Mouse (Mus musculus): ENCODE data around the gene Upk3b. TPM values are rescaled to one million over a fixed set of nuclear protein-coding genes. Genes with fewer than 3 reads are reported as not detected.
"Not testable (repeated sequence)": the region's sequence is repeated elsewhere in the genome, so short reads cannot be mapped to it uniquely, and the experiment has no call there.

The Upk3b gene
- total and polyA plus RNA-seq, 2 experiments from 2014 or later, result not detected

GRCm38 (mm10) chr5:136040210-136040609, 1.9 kb downstream of the Upk3b start:
- Histone ChIP-seq H3K4me3 (ENCODE audit: low read depth, low read length) (no peak overlapping the region), H3K9ac (replicated peaks; ENCODE audit: low read length, poor library complexity, severe bottlenecking) (no peak overlapping the region), H3K27ac (ENCODE audit: low read depth, low read length) (no peak overlapping the region), H3K4me1 (ENCODE audit: insufficient read depth, low read length) (no peaks in the 10 kb centered on the region), H3K4me2 (ENCODE audit: low read depth, low read length, poor library complexity, severe bottlenecking) (no peak overlapping the region), H3K27me3 (ENCODE audit: insufficient read depth, low read length) (no peaks in the 10 kb centered on the region), H3K9me3 (ENCODE audit: low read length) (no peaks in the 10 kb centered on the region), H3K36me3 (ENCODE audit: insufficient read depth, low read length) (no peaks in the 10 kb centered on the region)
- no peak for TF ChIP-seq CTCF (IDR thresholded peaks at IDR 0.05)
- peak; percentile 13 for DNase-seq (ENCODE audit: low spot score)
- 36% methylated on average over 5 of the region's 5 CpGs for WGBS
- no peak for ATAC-seq (ENCODE audit: low FRiP score)

GRCm38 (mm10) chr5:136041260-136041659, 3.0 kb downstream of the Upk3b start:
- H3K4me2 ChIP-seq (ENCODE audit: low read depth, low read length, poor library complexity, severe bottlenecking), result no peak overlapping the region
- 26% methylated on average over 2 of the region's 2 CpGs for WGBS
- TF ChIP-seq CTCF (IDR thresholded peaks at IDR 0.05), result no peak
- H3K9ac ChIP-seq (replicated peaks; ENCODE audit: low read length, poor library complexity, severe bottlenecking), result no peak overlapping the region
- H3K27me3 ChIP-seq (ENCODE audit: insufficient read depth, low read length), result no peaks in the 10 kb centered on the region
- no peak for DNase-seq (ENCODE audit: low spot score)
- no peak overlapping the region for H3K4me3 ChIP-seq (ENCODE audit: low read depth, low read length)
- ATAC-seq (ENCODE audit: low FRiP score), result no peak
- H3K36me3 ChIP-seq (ENCODE audit: insufficient read depth, low read length), result no peaks in the 10 kb centered on the region
- no peaks in the 10 kb centered on the region for H3K4me1 ChIP-seq (ENCODE audit: insufficient read depth, low read length)
- no peaks in the 10 kb centered on the region for H3K9me3 ChIP-seq (ENCODE audit: low read length)
- no peak overlapping the region for H3K27ac ChIP-seq (ENCODE audit: low read depth, low read length)

GRCm38 (mm10) chr5:136041666-136042065, 3.4 kb downstream of the Upk3b start:
- no peak for ATAC-seq (ENCODE audit: low FRiP score)
- WGBS, result 94% methylated on average over 8 of the region's 8 CpGs
- no peak for DNase-seq (ENCODE audit: low spot score)
- TF ChIP-seq CTCF (IDR thresholded peaks at IDR 0.05), result no peak
- Histone ChIP-seq H3K4me2 (ENCODE audit: low read depth, low read length, poor library complexity, severe bottlenecking) (no peak overlapping the region), H3K4me1 (ENCODE audit: insufficient read depth, low read length) (no peaks in the 10 kb centered on the region), H3K27me3 (ENCODE audit: insufficient read depth, low read length) (no peaks in the 10 kb centered on the region), H3K9ac (replicated peaks; ENCODE audit: low read length, poor library complexity, severe bottlenecking) (no peak overlapping the region), H3K9me3 (ENCODE audit: low read length) (no peaks in the 10 kb centered on the region), H3K36me3 (ENCODE audit: insufficient read depth, low read length) (no peaks in the 10 kb centered on the region), H3K27ac (ENCODE audit: low read depth, low read length) (no peak overlapping the region), H3K4me3 (ENCODE audit: low read depth, low read length) (no peak overlapping the region)

GRCm38 (mm10) chr5:136044865-136045264, 6.6 kb downstream of the Upk3b start:
- Histone ChIP-seq H3K36me3 (ENCODE audit: insufficient read depth, low read length) (no peaks in the 10 kb centered on the region), H3K4me3 (ENCODE audit: low read depth, low read length) (no peak overlapping the region), H3K27ac (ENCODE audit: low read depth, low read length) (no peak overlapping the region), H3K4me1 (ENCODE audit: insufficient read depth, low read length) (no peaks in the 10 kb centered on the region), H3K27me3 (ENCODE audit: insufficient read depth, low read length) (no peaks in the 10 kb centered on the region), H3K9ac (replicated peaks; ENCODE audit: low read length, poor library complexity, severe bottlenecking) (no peak overlapping the region), H3K4me2 (ENCODE audit: low read depth, low read length, poor library complexity, severe bottlenecking) (no peak overlapping the region), H3K9me3 (ENCODE audit: low read length) (no peaks in the 10 kb centered on the region)
- 67% methylated on average over 13 of the region's 13 CpGs for WGBS
- ATAC-seq (ENCODE audit: low FRiP score) (no peak), DNase-seq (ENCODE audit: low spot score) (no peak)
- TF ChIP-seq CTCF (IDR thresholded peaks at IDR 0.05), result peak; percentile 24

- H3K9me3 ChIP-seq (ENCODE audit: low read length), result no peaks in the 10 kb centered on the region
- no peak overlapping the region for H3K27ac ChIP-seq (ENCODE audit: low read depth, low read length)
- no peak for ATAC-seq (ENCODE audit: low FRiP score)
- no peaks in the 10 kb centered on the region for H3K4me1 ChIP-seq (ENCODE audit: insufficient read depth, low read length)
- TF ChIP-seq CTCF (IDR thresholded peaks at IDR 0.05), result peak; percentile 44; the same call in 1 of the 2 replicates
- no peak overlapping the region for H3K4me2 ChIP-seq (ENCODE audit: low read depth, low read length, poor library complexity, severe bottlenecking)
- 35% methylated on average over 9 of the region's 9 CpGs for WGBS
- DNase-seq (ENCODE audit: low spot score), result no peak
- H3K36me3 ChIP-seq (ENCODE audit: insufficient read depth, low read length), result no peaks in the 10 kb centered on the region
- no peaks in the 10 kb centered on the region for H3K27me3 ChIP-seq (ENCODE audit: insufficient read depth, low read length)
- no peak overlapping the region for H3K9ac ChIP-seq (replicated peaks; ENCODE audit: low read length, poor library complexity, severe bottlenecking)
- no peak overlapping the region for H3K4me3 ChIP-seq (ENCODE audit: low read depth, low read length)
These were observed 7.1 kb downstream of the Upk3b start for GRCm38 (mm10) chr5:136045408-136045807.

GRCm38 (mm10) chr5:136045987-136046386, 7.7 kb downstream of the Upk3b start:
- Histone ChIP-seq H3K4me2 (ENCODE audit: low read depth, low read length, poor library complexity, severe bottlenecking) (no peak overlapping the region), H3K4me1 (ENCODE audit: insufficient read depth, low read length) (no peaks in the 10 kb centered on the region), H3K4me3 (ENCODE audit: low read depth, low read length) (no peak overlapping the region), H3K9me3 (ENCODE audit: low read length) (no peaks in the 10 kb centered on the region), H3K9ac (replicated peaks; ENCODE audit: low read length, poor library complexity, severe bottlenecking) (no peak overlapping the region), H3K27me3 (ENCODE audit: insufficient read depth, low read length) (no peaks in the 10 kb centered on the region), H3K27ac (ENCODE audit: low read depth, low read length) (no peak overlapping the region), H3K36me3 (ENCODE audit: insufficient read depth, low read length) (no peaks in the 10 kb centered on the region)
- WGBS, result 4% methylated on average over 10 of the region's 10 CpGs
- DNase-seq (ENCODE audit: low spot score) (peak; percentile 81), ATAC-seq (ENCODE audit: low FRiP score) (peak; percentile 52; the same call in 1 of the 2 replicates)
- TF ChIP-seq CTCF (IDR thresholded peaks at IDR 0.05), result peak; percentile 89

- not testable (repeated sequence) for H3K36me3 ChIP-seq (ENCODE audit: insufficient read depth, low read length); H3K27me3 ChIP-seq (ENCODE audit: insufficient read depth, low read length); H3K9ac ChIP-seq (replicated peaks; ENCODE audit: low read length, poor library complexity, severe bottlenecking); H3K27ac ChIP-seq (ENCODE audit: low read depth, low read length); H3K4me3 ChIP-seq (ENCODE audit: low read depth, low read length); DNase-seq (ENCODE audit: low spot score); ATAC-seq (ENCODE audit: low FRiP score); H3K4me2 ChIP-seq (ENCODE audit: low read depth, low read length, poor library complexity, severe bottlenecking); H3K9me3 ChIP-seq (ENCODE audit: low read length); H3K4me1 ChIP-seq (ENCODE audit: insufficient read depth, low read length)
These were observed 10.2 kb downstream of the Upk3b start for GRCm38 (mm10) chr5:136048541-136048940.

Measured in midbrain, postnatal 0 days (tissue).